Mouse (Mus musculus) gastrocnemius, postnatal 14 days (tissue): ENCODE data around the gene Sbf2. TPM values are rescaled to one million over a fixed set of nuclear protein-coding genes. Genes with fewer than 3 reads are reported as not detected.
"Not testable (repeated sequence)": the region's sequence is repeated elsewhere in the genome, so short reads cannot be mapped to it uniquely, and the experiment has no call there.

ENCODE experiments used
- DNase-seq: peaks from one replicate; pipeline ENCODE4 v3.0.0; 2021; ENCODE audit warnings: mixed read lengths
- intact Hi-C: fragments of 180-260 bp; cut with DNase I; formaldehyde crosslinking; loops from one replicate; pipeline ENCODE4 v1.15.1; 2025; ENCODE audit warnings: low total_unique reads
- total RNA-seq, 2 experiments: library from RNA; stranded (reverse); gene quantifications; 2 replicates each; pipeline ENCODE4 v1.2.3; 2021

Sbf2 gene
- total RNA-seq, 2 experiments from 2014 or later = 19.4 to 21.5 TPM

DNA sequence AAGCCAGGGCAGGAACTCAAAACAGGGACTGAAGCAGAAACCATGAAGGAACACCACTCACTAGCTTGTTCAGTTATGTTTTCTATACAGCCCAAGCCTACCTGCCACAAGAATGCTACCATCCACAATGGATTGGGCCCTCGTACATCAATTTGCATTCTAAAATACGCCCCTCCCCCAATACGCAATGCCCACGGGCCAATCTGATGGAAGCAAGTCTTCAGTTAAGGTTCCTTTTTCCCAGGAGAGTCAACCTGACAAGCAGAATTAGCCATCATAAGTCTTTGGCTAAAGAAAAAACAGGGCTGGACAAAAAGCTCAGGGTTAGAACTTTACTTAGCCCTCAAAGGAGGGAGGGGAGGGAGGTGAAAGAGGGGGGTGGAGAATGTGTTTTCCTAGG is 9.2 kb downstream of the Sbf2 start:
- intact Hi-C loops = no loop called here

DNA sequence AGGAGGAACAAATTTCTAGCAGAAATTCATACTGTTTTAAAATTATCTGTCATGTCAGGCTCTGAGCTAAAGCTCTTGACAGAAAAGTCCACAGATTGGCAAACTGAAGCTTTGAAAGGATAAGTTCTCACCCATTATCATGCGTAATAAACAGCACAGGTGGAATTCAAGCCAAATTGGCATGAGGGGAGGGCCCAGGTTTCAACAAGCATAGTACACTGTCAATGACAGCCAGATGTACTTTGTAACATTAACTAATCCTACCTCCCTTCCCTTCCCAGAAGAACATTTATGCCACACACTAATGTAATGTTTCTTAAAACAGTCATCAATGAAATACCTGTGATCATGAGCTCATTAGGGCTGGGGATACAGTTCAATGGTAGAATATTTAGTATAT is 17.6 kb downstream of the Sbf2 start:
- DNase-seq = no peak
- intact Hi-C loops = no loop called here

More for the DNA sequence above, 9.2 kb downstream of the Sbf2 start:
- no peak for DNase-seq

DNA sequence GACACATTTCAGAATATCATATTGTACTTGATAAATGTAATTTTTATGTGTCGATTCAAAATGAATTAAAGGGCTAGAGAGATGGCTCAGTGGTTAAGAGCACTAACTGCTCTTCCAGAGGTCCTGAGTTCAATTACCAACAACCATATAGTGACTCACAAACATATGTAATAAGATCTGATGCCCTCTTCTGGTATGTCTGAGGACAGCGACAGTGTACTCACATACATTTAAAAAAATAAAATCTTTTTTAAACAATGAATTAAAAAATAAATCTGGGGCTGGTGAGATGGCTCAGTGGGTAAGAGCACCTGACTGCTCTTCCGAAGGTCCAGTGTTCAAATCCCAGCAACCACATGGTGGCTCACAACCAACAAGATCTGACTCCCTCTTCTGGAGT is 20.7 kb downstream of the Sbf2 start:
- intact Hi-C loops, DNase-seq: not testable (repeated sequence)

DNA sequence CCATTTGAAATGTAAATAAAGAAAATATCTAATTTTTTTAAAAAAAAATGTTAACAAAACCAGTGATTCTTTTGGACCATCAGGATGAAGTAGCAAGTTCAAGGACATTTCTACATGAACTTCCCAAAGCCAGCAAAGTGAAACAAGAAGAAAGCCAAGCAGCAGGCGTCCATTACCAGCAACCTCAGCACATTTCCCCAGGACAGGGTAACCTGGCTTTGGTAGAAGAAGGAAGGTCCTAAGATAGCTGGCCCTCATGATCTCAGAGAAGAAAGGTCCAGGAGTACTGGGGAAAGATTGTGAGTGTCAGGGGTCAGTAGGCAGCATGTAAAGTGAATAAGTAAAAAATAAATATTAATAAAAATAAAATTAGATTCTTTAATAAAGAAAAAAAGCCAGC is 27.0 kb downstream of the Sbf2 start:
- intact Hi-C loops = no loop called here
- DNase-seq = no peak

DNA sequence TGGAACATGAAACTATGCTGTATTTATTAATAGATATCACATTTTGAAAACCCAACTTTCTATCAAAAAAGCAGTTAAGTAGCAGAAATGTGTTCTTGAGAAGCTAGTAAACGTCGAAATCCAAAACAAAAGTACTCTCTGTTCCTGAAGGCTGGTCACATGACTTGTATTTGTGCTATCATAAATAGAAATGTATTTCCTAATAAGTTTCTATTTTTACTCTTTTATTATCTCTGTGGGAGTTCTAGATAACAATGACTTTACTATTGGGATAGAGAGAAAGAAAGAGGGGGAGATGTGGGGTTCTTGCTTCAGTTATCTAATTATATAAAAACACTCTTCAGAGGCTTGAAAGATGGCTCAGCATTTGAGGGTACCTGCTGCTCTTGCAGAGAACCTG is 29.5 kb downstream of the Sbf2 start:
- intact Hi-C loops = no loop called here
- no peak for DNase-seq

DNA sequence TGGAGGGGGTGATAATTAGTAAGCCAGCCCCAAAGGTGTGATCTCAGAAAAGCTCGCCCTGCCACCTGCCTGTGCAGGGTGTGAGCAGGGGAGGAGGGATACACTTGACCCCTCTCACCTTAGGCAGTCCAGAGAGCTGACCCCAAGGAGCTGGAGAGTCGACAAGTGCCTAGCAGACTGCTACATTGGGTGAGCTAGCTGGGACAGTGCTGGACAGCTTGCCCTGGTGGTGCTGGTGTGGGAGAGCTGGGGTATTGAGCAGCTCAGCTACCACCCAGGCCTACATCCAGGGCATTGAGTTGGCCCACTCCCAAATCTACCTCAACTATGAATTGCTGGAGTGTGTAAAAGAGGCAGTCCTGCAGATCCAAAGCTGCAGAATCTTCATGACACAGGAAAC is 30.6 kb downstream of the Sbf2 start:
- intact Hi-C loops = no loop called here
- DNase-seq = no peak

DNA sequence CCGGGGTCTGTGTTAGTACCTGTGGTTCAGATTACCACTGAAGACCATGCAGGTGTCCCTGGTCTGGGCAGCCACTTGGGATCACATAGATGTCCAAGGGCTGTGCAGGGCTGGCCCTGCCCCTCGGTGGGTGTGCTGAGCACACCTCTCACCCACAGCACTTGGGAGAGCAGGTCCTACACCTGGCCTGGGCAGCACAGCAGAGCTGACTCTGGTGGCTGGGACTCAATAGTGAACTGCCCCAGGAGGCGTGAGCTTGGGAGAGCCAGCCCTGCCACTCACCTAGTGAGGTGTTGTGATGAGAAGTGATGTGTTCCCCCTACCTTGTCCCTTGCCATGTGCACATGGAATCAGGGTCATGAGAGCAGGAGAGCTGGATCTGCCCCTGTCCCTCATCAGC is 31.0 kb downstream of the Sbf2 start:
- DNase-seq = no peak
- intact Hi-C loops = no loop called here

DNA sequence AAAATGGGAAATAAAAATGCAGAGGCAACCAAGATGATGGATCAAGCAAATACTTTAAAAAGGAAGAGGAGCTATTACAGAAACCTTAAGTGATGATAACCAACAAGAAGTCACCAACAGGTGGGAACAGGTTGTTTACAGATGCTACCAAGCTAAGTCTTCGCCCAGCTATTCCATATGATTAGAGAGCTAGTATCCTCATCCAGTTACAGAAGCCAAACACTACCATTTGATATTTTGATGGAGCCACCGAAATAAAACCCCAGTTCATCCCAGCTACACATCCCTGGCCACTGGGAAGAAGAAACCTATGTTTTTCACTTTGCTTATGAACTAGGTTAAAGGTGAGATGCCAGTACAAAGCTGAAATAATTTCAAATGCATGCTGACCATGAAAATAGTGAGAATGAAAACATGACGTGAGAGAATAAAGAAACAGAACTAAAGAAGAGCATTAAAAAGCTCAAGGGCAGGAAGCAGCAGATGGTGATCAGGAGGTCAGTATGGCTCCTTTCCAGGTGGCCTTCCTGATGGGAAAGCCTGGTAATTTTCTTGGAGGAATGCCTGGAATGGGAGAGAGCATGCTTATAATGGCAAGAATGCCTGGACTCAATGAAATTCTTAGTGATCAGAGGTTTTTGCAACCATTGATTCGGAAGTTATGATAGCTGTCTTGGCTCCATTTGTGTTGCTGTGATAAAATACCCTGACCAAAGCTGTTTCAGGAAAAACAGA is 48.7 kb downstream of the Sbf2 start:
- peak; percentile 20 for DNase-seq

DNA sequence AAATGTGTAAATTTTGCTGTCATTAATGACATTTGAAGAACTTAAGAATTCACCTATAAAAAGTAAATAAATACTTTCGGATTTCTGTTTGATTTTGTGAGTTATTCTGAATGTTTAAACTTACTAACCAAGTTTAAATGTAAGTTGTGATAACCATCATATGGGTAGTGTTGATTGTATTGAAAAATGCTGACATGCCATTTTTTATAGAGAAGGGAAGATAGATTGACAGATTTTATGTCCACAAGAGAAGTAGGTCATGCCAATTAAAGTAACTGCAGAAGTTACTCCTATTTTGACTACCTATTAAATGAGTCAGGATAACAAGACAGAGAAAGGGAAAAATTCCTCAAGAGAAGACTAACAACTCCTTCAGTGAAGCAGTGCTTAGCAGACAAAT is 53.1 kb downstream of the Sbf2 start:
- intact Hi-C loops = no loop called here
- DNase-seq = no peak

More for the DNA sequence above, 48.7 kb downstream of the Sbf2 start:
- intact Hi-C loops = no loop called here

DNA sequence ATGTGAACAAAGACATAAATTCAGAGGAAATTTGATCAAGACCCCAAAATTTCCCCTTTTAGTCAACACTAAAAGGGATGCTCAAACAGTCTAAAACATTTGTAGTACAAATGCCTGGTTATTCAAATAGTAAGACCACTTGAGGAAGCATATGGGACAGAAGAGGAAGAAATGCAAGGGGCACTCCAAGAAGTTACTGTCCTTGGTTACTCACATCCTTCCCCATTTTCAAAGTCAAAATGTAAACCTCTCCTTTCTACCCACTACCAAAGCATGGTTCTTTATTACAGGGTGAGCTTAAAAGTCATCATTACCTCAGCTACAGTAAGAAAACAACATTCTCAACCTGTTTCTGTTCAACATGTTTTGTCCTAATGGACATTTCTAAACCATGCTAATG is 57.7 kb downstream of the Sbf2 start:
- no peak for DNase-seq
- intact Hi-C loops = no loop called here

DNA sequence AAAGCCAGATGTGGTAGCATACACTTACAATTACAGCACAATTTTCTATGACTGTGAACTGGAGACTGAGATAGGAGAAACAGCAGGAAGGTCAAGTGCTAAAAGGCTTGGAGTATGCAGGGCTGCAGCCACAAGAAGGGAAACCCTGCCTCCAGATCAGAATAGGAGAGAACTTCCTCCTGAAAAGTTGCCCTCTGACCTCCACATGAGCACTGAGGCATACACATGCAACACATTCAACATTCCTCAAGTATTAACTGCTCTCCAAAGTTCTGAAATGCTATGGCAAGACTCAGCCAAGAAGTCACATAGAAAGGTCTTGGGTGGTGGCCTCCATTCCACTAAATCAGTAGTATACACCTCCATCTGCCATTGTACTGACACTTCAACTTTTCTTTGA is 58.5 kb downstream of the Sbf2 start:
- intact Hi-C loops = no loop called here
- DNase-seq = no peak

DNA sequence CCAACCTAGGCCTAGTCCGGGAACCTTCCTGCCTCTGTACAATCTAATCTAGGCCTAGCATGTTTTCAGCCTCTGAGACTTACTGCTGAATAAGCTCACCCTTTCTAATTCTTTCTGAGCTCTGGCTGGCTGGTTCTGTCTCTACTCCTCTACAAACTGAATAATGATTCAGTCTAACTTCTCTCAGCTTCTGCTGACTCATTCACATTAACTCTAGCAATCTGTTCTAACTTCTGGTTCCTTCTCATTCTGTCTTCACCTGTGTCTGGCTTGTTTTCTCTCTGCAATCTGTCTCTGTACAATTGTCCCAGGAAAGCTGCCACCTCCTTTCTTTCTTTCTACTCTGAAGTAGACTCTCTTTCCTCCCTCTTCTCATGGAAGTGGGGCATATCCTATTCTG is 59.5 kb downstream of the Sbf2 start:
- no peak for DNase-seq
- intact Hi-C loops = no loop called here

DNA sequence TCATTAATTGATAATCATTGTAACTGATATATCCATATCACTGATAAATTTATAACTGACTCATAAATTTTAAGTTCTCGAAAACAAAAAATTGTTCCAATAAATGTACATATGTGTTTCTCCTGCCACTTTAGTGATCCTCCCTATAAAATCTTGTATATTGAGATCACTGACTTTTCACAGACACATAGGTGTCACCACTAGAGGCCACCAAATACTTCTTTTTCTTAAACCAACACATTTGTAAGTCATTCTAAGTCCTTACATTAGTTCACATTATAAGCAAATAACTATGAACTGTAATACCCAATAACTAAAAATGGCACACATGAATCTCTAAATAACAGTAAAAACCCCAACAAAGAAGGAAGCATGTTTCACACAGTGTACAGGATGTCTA is 66.5 kb downstream of the Sbf2 start:
- intact Hi-C loops = no loop called here
- no peak for DNase-seq

DNA sequence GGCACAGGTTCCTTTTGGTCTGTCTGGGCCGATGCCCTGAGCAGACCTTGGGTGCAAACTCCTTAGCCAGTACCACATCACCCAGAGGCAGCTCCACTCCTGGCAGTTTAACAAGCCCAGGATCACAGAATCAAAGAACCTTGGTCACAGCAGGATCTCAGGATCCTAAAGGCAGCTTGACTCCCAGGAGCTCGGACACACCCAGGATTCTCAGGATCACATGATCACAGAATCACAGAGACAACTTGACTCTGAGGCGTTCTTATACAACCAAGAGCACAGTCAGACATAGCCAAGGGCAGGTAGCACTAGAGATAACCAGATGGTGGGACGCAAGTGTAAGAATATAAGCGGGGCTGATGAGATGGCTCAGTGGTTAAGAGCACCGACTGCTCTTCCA is 71.4 kb downstream of the Sbf2 start:
- intact Hi-C loops = no loop called here
- no peak for DNase-seq

DNA sequence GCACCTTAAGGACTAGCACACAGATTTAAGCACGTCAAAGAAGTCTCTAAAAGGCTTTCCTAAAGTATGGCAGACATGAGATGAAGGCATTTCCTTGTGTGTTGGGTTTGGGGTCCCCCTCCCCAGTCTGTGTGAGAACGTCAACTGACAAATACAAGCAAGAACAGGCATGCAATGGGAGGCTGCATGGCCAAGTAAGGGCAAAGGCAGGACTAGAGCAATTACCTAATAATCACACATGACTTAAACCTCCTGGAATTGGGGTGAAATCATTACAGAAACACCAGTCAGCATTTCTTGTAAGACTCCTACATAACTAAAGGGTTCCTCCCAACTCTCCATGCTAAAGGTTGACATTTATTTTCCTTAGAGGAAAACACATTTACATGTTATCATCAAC is 75.5 kb downstream of the Sbf2 start:
- intact Hi-C loops = no loop called here
- DNase-seq = no peak

DNA sequence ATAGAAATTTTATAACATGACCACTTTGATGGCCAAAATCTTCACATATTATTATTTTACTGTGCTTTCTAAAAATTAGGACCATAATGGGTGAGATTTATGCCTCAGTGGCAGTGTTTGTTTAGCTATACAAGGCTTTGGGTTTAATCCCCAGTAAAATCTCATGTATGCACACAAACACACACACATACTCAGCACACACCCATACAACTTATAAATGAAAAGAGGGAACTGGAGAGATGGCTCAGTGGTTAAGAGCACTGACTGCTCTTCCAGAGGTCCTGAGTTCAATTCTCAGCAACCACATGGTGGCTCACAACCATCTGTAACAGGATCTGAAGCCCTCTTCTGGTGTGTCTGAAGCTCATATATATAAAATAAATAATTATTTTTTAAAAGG is 84.4 kb downstream of the Sbf2 start:
- DNase-seq, intact Hi-C loops: not testable (repeated sequence)

DNA sequence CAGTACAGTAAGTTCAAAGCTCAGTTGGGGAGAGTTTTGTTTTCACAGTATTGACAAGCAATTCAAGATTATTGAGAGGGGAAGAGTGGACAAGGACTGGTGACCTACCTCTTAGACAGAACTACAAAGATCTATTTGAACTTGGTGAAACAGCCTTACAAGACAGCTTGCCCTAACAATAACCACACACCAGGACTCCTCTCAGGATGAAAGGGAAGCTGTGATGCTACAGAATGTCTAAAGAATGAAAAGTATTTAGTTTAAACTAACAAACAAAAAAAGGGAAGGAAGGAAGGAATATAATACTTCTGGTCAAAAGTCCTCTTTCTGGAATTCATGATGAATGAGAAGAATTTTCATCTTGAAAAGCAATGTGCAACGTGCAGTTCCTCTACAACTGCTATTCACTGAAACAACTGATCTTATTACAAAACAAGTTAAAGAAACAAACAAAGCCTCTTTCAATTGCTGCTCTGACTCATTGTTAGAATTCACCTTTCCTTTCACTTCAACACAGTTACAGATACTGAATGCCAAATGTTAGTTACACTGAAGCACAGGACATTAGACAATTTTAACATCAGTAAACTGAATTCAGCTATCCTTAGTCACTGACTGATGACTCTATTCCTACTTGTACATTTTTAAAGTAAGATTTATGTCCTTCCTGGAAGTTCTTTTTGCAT is 89.5 kb downstream of the Sbf2 start:
- intact Hi-C loops = no loop called here
- DNase-seq = no peak

DNA sequence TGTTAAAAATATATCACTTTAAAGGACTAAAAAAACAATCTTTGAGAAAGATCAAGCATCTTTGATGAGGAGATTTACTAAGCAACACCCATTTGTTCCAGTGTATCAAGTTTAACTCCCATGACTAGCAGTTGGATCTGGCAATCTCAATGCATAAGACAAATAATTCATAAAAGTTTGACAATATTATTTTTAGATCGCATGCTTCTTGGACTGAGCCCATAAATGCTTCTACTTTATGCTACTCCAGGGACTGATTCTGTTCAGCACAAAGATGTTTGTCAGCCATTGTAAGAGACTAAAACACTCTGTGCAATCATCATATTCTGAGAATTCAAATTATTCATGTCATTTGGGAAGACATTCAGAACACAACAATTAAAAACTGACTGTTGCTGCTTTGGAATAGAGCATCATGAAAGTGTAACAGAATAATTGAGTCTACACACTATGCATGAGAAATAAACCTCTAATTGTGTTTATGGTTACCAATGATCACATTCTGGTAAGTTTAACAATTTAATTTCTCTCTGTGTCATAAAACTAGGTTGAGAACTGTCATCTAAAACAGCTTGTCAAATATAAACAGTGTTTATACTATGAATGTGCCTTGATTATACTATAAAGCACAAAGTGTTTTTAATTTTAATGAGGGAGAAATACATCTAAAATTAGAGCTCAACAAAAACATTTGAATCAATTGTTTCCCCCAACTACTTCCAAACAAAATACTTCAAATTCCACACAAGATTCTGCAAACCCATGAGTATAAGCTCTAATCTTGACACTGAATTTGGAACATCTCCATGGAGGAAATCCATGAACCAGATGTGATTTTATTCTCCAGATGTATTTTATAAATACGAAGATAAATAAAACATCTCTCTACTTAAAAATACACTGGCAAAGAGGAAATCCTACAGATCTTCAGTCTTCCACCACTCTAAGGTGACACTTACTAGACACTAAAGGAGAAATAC is 98.2 kb downstream of the Sbf2 start:
- DNase-seq = no peak
- intact Hi-C loops = no loop called here

DNA sequence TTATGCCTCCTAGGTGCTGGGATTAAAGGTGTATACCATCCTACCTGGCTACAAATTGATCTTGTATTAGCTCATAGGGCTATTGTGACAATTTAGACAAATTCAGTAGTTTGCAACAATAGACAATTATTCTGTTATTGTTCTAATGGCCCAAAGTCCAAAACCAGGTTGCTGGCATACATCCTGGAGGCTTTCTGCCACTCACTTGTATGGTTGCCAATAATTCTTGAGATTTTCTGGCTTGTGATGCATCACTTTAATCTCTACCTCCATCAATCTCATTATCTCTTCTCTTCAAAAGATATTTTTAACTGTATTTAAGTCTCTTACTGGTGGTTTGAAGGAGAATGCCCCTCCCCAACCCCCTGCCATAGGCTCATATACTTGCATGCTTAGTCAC is 100.6 kb downstream of the Sbf2 start:
- DNase-seq = no peak

DNA sequence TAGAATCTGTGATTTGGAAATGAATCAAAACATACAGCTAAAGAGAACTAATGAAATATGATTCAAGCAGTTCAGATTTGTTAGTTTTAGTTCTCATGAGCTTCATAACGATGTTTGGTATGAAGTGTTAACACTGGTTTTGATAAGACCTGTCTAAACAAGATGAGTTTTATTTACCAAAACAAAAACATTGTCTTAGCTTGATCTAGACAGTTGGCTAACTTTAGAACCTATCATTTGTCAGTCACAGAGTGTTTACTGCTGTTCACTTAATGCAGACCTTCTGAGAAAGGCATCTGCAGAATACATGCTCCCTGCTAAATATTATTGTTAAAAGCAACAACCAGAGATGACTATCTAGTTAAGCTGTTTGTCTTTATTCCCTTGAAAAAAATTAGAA is 116.1 kb downstream of the Sbf2 start:
- intact Hi-C loops = no loop called here
- no peak for DNase-seq

More for the DNA sequence above, 100.6 kb downstream of the Sbf2 start:
- intact Hi-C loops = no loop called here
